Mouse (Mus musculus): ENCODE data around the gene Apol7e.
A peak's percentile ranks its signal among the peaks of the same experiment; 100 is the strongest.
"Not testable (repeated sequence)": the region's sequence is repeated elsewhere in the genome, so short reads cannot be mapped to it uniquely, and the experiment has no call there.

Apol7e gene

DNA sequence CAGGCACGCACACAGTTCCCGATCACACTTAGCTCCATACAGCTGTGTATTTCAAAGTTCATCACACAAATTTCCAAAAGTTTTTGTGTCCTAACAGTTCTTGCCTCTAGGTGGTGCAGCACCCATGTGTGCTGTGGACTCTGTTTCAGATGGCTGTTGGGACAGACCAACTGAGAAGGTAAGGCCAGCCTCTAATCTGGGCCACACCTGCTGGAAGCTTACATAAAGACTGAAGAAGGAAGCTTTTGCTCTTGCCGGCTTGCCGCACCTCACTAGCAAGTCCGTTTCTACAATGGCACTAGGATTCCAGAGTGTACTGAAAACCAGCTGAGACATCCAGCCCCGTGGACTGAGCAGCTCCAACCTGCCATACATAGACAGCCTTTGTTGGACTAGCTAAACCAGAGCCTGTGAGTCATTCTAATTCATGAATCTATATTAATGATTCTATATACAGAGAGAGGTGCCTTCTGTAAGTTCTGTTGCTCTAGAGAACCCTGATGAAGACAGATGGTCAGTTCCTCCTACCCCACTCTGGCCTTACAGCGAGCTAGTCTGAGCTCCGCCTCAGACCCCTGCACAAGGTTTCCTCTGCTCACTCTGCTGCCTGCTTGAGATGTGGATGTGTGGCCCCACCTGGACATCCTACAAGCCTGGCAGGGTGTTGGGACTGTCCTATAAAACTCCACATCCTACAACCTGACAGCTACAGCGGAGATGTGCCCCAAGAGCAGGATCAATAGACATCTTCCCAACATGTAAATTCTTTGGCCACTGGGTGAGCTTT, 42.0 kb downstream of the Apol7e start:
- DNase-seq (ENCODE audit: low read depth), result no peak

- not testable (repeated sequence) for DNase-seq (ENCODE audit: low read depth)
Observed at GRCm38 (mm10) chr15:77741556-77741955, 42.9 kb downstream of the Apol7e start.

GRCm38 (mm10) chr15:77744632-77745031, 46.0 kb downstream of the Apol7e start:
- DNase-seq (ENCODE audit: low read depth), result no peak

- no peak for DNase-seq (ENCODE audit: low read depth)
Observed at GRCm38 (mm10) chr15:77745081-77745480, 46.4 kb downstream of the Apol7e start.

- DNase-seq (ENCODE audit: low read depth), result no peak
Observed at GRCm38 (mm10) chr15:77746326-77746725, 47.7 kb downstream of the Apol7e start.

DNA sequence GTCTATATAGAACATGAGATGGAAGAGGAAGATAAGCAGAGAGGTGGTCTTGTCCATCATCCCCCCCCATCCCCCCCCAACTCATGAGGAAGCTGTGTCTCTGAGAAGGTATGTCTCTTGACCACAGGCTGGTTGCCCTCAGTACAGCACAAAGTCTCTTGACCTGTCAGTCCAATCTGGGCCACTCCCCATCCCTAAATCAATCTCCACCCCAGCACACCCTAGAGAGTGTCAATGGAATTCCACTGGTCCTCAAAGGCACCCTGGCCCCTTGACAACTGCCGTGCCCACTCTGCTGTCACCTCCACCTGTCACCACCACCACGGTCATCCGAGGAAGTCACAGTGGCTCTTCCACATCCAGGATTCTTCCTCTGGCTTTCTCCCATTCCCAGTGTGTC, 49.8 kb downstream of the Apol7e start:
- no peak for DNase-seq (ENCODE audit: low read depth)

GRCm38 (mm10) chr15:77749717-77750116, 51.1 kb downstream of the Apol7e start:
- DNase-seq (ENCODE audit: low read depth), result no peak

DNA sequence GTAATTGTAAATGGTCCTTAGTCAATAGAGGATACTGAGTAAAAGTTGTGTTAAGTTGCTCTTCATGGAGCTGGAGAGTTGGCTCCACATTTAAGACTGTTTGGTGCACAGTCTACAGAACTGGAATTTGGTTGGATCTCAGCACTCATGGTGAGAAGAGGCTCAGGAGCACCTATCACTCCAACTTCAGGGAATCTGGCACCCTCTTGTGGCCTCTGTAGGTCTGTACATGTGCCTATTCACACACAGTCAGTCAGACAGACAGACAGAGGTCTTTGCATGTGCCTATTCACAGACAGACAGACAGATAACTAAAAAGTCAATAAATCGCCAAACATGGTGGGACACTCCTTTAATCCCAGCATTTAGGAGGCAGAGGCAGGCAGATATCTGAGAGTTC, 51.8 kb downstream of the Apol7e start:
- DNase-seq (ENCODE audit: low read depth), result no peak

DNA sequence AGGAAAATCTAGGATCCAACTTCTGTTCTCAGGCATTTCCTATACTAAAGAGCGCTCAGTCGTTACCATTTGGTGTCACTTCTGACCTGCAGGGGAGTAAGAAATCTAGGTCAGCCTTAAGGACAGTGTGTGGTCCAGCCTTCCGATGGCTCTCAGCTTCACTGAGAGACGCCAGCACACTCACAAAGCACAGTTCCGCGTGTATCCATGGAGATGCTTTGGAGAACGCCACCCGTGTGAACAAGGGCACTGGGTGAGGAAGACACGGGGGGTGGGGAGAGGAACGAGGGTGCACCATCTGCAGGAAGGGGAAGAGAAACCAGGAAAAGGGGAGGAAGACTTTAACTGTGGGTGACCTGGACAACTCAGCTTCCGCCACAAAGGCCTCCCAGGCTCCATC, 53.8 kb downstream of the Apol7e start:
- DNase-seq (ENCODE audit: low read depth), result no peak

DNA sequence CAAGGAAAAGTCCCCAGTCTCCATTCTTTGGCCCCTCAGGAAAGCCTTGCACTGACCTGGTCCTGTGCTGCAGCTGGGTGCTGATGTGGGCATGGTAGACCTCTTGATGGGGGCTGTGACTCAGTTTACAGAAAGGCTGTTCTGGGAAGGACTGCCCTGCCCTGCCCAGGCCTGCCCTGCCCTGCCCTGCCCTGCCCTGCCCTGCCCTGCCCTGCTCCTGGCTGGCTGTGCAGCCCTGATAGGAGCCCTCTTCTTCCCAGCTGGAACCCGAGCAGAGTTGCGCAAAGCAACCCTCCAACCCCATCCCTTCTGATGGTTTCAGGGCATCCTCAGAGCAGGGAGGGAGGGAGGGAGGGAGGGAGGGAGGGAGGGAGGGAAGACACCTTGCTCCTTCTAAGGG, 56.5 kb downstream of the Apol7e start:
- peak; percentile 46 for DNase-seq (ENCODE audit: low read depth)

GRCm38 (mm10) chr15:77756081-77756480, 57.4 kb downstream of the Apol7e start:
- no peak for DNase-seq (ENCODE audit: low read depth)

DNA sequence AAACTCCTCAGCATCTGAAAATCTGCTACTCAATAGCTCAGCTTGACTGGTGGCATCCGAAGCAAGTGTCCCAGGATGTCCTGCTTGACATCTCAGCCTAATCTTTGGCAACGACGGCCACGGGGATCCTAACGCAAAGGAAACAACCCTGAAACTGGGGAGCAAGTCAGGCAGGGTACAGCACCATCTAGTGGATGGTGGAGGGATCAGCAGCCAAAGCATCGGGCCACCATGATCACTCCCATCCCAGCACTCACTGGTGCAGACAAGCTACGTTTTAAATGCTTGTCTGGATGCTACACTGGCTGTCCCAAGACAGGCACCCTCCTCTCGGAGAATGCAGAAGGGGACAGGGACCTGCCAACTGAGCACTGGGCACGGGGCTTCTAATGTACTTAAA, 58.2 kb downstream of the Apol7e start, which contains the start of gene Apol8:
Gene Apol8 (minus strand): TSS at position 156 of the 400 bp plus-strand sequence.
- peak; percentile 67 for DNase-seq (ENCODE audit: low read depth)

DNA sequence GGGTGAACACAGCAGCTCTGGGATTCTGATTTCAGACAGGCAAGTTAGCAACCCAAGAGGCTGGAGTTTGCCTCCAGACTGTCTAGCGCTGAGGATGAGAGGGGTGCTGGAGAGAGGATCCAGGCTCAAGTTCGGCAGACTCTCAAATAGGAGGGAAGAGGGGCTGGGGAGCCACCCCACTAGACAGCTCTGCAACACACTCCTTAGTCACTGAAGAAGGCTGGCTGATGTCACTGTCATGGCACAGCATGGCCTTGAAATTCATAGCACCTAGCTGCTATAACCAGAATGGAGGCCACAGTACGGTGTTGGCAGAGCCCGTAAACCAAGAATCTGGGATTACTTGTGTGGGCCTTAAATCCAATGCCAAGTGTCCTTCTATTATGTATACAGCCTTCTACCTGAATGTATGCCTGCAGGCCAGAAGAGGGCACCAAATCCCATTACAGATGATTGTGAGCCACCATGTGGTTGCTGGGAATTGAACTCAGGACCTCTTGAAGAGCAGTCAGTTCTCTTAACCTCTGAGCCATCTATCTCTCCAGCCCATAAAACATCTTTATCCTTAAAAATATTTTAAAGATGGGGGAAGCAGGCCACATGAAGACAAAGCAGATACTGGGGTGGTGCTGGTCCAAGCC, 59.0 kb downstream of the Apol7e start:
- DNase-seq (ENCODE audit: low read depth), result no peak

DNA sequence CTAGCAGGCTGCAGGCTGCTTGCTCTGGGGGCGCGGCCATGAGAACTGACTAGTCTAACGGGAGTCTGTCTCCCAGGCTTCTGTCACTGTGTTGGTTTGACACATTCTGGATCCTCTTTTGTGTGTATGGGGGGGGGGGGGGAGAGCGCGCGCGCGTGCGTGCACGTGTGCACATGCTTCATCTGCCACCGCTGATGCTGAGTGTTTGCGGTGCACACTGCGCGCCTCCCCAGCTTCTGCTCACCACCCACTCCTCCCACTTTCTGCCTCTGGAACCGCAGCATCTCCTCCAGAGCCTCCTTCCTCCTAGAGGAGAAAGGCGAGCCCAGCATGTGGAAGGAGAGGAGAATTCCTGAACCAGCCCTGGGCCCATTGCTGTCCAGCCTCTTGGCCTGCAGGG, 61.4 kb downstream of the Apol7e start:
- DNase-seq (ENCODE audit: low read depth), result no peak

- DNase-seq (ENCODE audit: low read depth), result no peak
Observed at GRCm38 (mm10) chr15:77761083-77761482, 62.4 kb downstream of the Apol7e start.

- no peak for DNase-seq (ENCODE audit: low read depth)
Observed at GRCm38 (mm10) chr15:77761561-77762380, 63.1 kb downstream of the Apol7e start.

DNA sequence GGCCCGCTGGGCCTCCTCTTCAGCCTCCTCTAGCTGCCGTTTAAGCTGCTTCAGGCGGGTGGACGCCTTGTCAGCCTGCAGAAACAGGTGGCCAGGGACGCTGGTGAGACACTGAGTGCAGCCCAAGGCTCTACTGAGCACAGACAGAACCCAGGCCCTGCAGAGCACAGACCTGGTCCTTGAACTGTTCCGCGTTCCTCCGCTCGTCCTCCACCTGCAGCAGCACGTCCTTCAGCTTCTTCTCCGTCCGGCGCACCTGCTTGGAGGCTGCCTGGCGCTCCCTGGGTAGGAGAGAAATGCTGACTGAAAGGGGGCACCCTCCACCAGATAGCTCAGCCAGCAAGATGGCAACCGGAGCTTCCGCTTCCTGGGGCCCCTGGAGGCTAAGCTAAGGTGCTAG, 64.4 kb downstream of the Apol7e start:
- no peak for DNase-seq (ENCODE audit: low read depth)

- DNase-seq (ENCODE audit: low read depth), result no peak
Observed at GRCm38 (mm10) chr15:77763702-77764101, 65.0 kb downstream of the Apol7e start.

GRCm38 (mm10) chr15:77764391-77765006, 65.8 kb downstream of the Apol7e start:
- DNase-seq (ENCODE audit: low read depth), result no peak

DNA sequence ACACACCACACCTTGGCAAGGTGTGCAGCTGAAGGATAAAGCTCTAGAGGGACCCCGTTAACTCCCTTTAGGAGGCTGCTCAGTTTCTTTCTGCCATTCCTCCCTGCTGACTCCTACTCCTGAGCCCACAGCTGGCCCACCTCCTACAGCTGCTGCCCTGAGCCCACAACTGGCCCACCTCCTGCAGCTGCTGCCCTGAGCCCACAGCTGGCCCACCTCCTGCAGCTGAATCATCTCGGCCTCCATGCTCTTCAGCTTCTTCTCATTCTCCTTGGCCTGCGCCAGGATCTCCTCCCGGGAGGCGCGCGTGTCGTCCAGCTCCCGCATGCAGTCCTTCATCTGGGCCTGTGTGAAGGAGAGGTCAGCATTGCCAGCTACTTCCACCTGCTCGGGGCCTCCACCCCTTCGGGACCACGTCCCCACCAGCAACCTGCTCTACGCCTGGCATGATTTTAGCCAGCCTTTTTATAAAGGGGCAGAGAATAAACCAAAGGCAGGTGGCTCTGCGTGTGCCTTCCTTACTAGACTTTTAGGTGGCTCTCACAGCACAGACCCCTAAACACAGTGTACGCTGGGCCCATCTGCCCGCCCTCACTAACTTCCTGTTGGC, 66.9 kb downstream of the Apol7e start:
- DNase-seq (ENCODE audit: low read depth), result no peak

- DNase-seq (ENCODE audit: low read depth), result no peak
Observed at GRCm38 (mm10) chr15:77766981-77767380, 68.3 kb downstream of the Apol7e start.

All from c-Kit-positive CD71-positive TER-119-negative erythroid progenitor cells, embryonic 14.5 days (primary cell).